Mouse (Mus musculus) intestine, embryonic 15.5 days (tissue): ENCODE measurements at regions not wholly inside any gene's neighbourhood (a gene's known extent, or its start where the extent isn't known, plus 50 kb on each side); places are given as distances from the start of the nearest gene placed in this dataset.
"Not testable (repeated sequence)": the region's sequence is repeated elsewhere in the genome, so short reads cannot be mapped to it uniquely, and the experiment has no call there.

Source experiments
- ATAC-seq: fragments of 200-750 bp; cut with Nextera tagmentation; 2 replicates; pipeline ENCODE4 v1.8.0; 2017; ENCODE audit warnings: moderate TSS enrichment, moderate library complexity
- H3K27ac ChIP-seq: fragments of 300-500 bp; sonication (generic); 2 replicates; pipeline ENCODE4 v1.5.1; 2015; ENCODE audit warnings: mild to moderate bottlenecking, inconsistent platforms
- H3K27me3 ChIP-seq: fragments of 300-500 bp; sonication (generic); replicated peaks from 2 replicates; pipeline ENCODE4 v1.6.1; 2015; ENCODE audit warnings: inconsistent platforms
- H3K36me3 ChIP-seq: fragments of 300-500 bp; sonication (generic); 2 replicates; pipeline ENCODE4 v1.6.1; 2015; ENCODE audit warnings: inconsistent platforms
- H3K4me1 ChIP-seq: fragments of 300-500 bp; sonication (generic); replicated peaks from 2 replicates; pipeline ENCODE4 v1.6.1; 2015; ENCODE audit warnings: inconsistent platforms
- H3K4me2 ChIP-seq: fragments of 300-500 bp; sonication (generic); replicated peaks from 2 replicates; pipeline ENCODE4 v1.6.1; 2015; ENCODE audit warnings: mild to moderate bottlenecking, inconsistent platforms
- H3K4me3 ChIP-seq: fragments of 300-500 bp; sonication (generic); replicated peaks from 2 replicates; pipeline ENCODE4 v1.5.1; 2015; ENCODE audit warnings: inconsistent platforms
- H3K9ac ChIP-seq: fragments of 300-500 bp; sonication (generic); 2 replicates; pipeline ENCODE4 v1.6.1; 2015; ENCODE audit warnings: inconsistent platforms
- H3K9me3 ChIP-seq: fragments of 300-500 bp; sonication (generic); 2 replicates; pipeline ENCODE4 v1.6.1; 2016; ENCODE audit warnings: inconsistent platforms
- WGBS: fragments of 180-500 bp; shearing (Covaris S2); methylation state at CpG from one replicate; pipeline ENCODE4 v1.1.7; 2015; 5-methylcytosine and 5-hydroxymethylcytosine counted together

DNA sequence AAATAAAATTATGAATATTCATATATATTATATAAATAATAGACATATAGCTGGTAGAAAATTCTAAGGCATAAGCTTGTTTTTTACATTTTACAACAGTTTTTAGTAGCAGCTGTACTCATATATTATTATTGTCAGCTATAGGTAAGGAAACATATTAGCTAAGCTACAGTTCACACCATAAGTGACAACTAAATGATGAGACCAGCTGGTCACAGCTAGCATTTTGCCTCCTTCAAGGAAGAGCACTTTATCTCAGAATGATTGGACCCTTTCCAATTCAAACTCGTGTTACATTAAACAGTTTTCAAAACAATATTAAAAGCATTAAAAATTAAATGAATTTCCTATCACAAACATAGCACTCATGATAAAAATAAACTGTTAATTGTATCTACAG is 157.3 kb upstream of the Klhl1 start:
- H3K4me2 ChIP-seq, result no peak overlapping the region
- H3K9me3 ChIP-seq, result no peaks in the 10 kb centered on the region
- H3K9ac ChIP-seq, result no peak overlapping the region
- no peak overlapping the region for H3K27ac ChIP-seq
- H3K27me3 ChIP-seq, result no peaks in the 10 kb centered on the region
- no peak for ATAC-seq
- WGBS, result 57% methylated on average over 1 of the region's 1 CpGs
- H3K36me3 ChIP-seq, result no peaks in the 10 kb centered on the region
- H3K4me3 ChIP-seq, result no peak overlapping the region
- no peaks in the 10 kb centered on the region for H3K4me1 ChIP-seq

DNA sequence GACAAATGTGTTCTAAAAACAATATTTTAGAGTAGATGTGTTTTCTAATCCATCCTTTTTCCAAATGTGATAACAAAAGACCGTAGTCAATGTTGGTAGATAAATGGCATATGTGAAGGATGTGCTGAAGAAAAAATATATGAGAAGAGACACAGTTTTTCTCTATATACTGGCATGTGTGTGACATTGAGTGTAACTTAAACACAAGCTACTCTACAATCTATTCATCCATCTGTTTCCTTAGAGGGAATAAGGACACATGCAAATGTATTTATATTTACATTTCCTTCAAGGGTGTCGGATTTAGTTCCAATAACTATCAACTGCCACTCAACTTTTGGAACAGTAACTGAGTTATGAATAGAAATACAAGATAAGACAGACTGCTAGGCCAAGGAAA is 149.7 kb upstream of the Klhl1 start:
- Histone ChIP-seq H3K36me3 (no peaks in the 10 kb centered on the region), H3K4me1 (no peaks in the 10 kb centered on the region), H3K4me3 (no peak overlapping the region), H3K27me3 (no peaks in the 10 kb centered on the region), H3K9me3 (no peaks in the 10 kb centered on the region), H3K9ac (no peak overlapping the region), H3K4me2 (no peak overlapping the region), H3K27ac (no peak overlapping the region)
- ATAC-seq, result no peak
- WGBS, result 76% methylated on average over 2 of the region's 2 CpGs

DNA sequence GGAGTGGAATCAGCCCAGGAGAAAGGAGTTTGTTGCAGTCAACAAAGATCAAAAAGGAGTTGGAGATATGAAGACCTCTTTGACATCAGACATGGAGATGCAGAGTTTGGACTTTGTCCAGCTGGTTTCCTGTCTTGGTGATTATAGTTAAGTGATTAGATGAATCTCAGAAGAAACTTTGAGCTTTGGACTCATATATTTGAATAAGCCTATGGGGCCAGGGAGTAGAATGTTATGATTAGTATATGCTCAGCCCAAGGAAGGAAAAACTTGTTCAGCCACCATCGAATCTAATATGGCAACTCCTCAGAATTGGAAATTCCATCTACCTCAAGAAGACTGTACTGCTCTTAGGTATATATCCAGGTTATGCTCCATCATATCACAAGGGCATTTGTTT is 137.6 kb upstream of the Klhl1 start:
- Histone ChIP-seq H3K4me1 (no peaks in the 10 kb centered on the region), H3K9me3 (no peaks in the 10 kb centered on the region), H3K4me3 (no peak overlapping the region), H3K27me3 (no peaks in the 10 kb centered on the region), H3K27ac (no peak overlapping the region), H3K36me3 (no peaks in the 10 kb centered on the region), H3K9ac (no peak overlapping the region), H3K4me2 (no peak overlapping the region)
- ATAC-seq, result peak; percentile 69
- WGBS, result 78% methylated on average over 1 of the region's 1 CpGs

DNA sequence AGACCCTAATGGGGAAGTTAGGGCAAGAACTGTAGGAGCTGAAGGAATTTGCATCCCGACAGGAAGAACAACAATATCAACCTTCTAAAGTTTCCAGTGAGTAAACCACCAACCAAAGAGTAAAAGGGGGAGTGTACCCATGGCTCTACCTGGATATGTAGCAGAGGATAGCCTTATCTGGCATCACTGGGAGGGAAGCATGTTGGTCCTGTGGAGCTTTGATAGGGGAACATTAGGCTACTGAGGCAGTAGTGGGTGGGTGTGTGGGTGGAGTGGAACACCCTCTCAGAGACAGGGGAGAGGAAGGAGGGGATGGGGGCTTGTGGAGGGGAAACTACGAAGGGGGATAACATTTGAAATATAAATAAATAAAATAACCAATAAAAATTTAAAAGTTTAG is 111.4 kb upstream of the Klhl1 start:
- Histone ChIP-seq H3K4me3 (no peak overlapping the region), H3K9ac (no peak overlapping the region), H3K9me3 (no peaks in the 10 kb centered on the region), H3K27me3 (no peaks in the 10 kb centered on the region), H3K4me1 (no peaks in the 10 kb centered on the region), H3K27ac (no peak overlapping the region), H3K4me2 (no peak overlapping the region), H3K36me3 (no peaks in the 10 kb centered on the region)
- ATAC-seq, result no peak
- 71% methylated on average over 2 of the region's 2 CpGs for WGBS

DNA sequence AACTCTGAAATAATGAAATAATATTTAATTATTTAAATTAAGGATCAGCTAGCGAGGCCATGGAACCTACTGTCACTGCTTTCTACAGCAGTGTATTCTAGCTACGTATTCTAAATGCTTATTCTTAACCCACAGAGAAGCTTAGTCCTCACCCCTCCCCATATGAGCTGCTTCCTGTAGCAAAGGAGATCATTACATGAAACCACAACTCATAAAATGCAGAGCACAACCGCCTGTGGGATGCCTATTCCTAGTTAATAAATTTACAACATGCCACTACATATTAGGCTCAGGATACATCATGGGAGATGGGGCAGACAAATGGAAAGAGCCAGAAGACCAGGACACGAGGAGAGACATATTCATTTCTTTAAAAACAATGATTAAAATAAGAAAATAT is 87.8 kb upstream of the Klhl1 start:
- no peak for ATAC-seq
- H3K4me3 ChIP-seq, result no peak overlapping the region
- no peaks in the 10 kb centered on the region for H3K9me3 ChIP-seq
- no peaks in the 10 kb centered on the region for H3K27me3 ChIP-seq
- 71% methylated on average over 4 of the region's 4 CpGs for WGBS
- no peak overlapping the region for H3K4me2 ChIP-seq
- H3K27ac ChIP-seq, result no peak overlapping the region
- H3K9ac ChIP-seq, result no peak overlapping the region
- H3K4me1 ChIP-seq, result no peaks in the 10 kb centered on the region
- H3K36me3 ChIP-seq, result no peaks in the 10 kb centered on the region

DNA sequence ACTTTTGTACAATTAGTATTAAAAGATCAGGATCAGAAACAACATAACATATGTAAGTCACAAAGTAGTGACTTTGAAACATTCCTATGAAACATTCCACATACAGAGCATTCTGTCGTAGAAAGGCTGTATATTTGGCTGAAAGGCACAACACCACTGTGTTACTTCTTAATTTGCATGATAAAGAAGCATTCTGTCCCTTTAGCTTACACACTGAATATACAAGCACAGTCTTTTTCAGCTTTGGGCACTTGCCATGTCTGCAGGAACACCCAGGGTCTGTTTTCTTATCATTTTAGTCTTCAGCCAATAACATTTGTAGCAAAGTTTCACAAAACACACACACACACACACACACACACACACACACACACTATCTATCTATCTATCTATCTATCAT is 82.2 kb upstream of the Klhl1 start:
- not testable (repeated sequence) for H3K27ac ChIP-seq, H3K9ac ChIP-seq, H3K27me3 ChIP-seq, H3K4me1 ChIP-seq, H3K4me3 ChIP-seq, H3K4me2 ChIP-seq, H3K9me3 ChIP-seq, H3K36me3 ChIP-seq, ATAC-seq
- 76% methylated on average over 1 of the region's 1 CpGs for WGBS

DNA sequence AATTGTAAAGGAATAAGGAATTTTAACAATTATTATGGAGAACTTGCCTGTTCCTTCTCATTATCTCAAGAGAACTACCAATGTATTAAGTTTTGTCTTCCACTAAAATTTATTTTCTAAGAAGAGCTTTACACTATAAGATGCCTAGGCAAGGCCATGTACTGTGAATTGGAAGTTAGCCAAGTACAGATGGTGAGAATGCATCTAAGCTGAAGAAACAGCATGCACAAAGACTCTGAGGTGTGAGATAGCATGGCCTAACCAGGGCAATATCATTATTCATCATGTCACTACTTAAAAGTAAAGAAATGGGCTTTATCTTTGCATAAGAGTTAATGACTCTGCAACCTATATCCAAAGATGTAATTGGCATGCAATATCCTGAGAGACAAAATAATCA is 73.1 kb upstream of the Klhl1 start:
- no peak overlapping the region for H3K9ac ChIP-seq
- no peaks in the 10 kb centered on the region for H3K9me3 ChIP-seq
- no peak overlapping the region for H3K27ac ChIP-seq
- ATAC-seq, result no peak
- H3K27me3 ChIP-seq, result no peaks in the 10 kb centered on the region
- no peak overlapping the region for H3K4me2 ChIP-seq
- no peaks in the 10 kb centered on the region for H3K4me1 ChIP-seq
- H3K4me3 ChIP-seq, result no peak overlapping the region
- no peaks in the 10 kb centered on the region for H3K36me3 ChIP-seq
